Mouse (Mus musculus) embryo, embryonic 11.5 days (tissue): ENCODE measurements around the gene Acadm.

Experiments
- DNase-seq: peaks from one replicate; pipeline ENCODE4 v3.0.0-alpha.2; 2012; ENCODE audit warnings: low read depth, low spot score

The Acadm gene

GRCm38 (mm10) chr3:153944335-153944990, at the start of gene Acadm:
Gene Acadm, minus strand, starts transcription at chr3:153944632.
- peak; percentile 96 for DNase-seq

GRCm38 (mm10) chr3:153984428-153985340, 40.3 kb upstream of the Acadm start:
- DNase-seq: no peak

- DNase-seq: no peak
Observed at GRCm38 (mm10) chr3:153980611-153981010, 36.2 kb upstream of the Acadm start.

GRCm38 (mm10) chr3:153975791-153976190, 31.4 kb upstream of the Acadm start:
- DNase-seq: no peak

- no peak for DNase-seq
Observed at GRCm38 (mm10) chr3:153975060-153975459, 30.6 kb upstream of the Acadm start.

- DNase-seq: no peak
Observed at GRCm38 (mm10) chr3:153973949-153974760, 29.7 kb upstream of the Acadm start.

- no peak for DNase-seq
Observed at GRCm38 (mm10) chr3:153973171-153973948, 28.9 kb upstream of the Acadm start, which contains the start of gene Slc44a5. Gene Slc44a5, plus strand, starts transcription at chr3:153973436.

- DNase-seq: no peak
Observed at GRCm38 (mm10) chr3:153969451-153969850, 25.0 kb upstream of the Acadm start.

- DNase-seq: no peak
Observed at GRCm38 (mm10) chr3:153968549-153968948, 24.1 kb upstream of the Acadm start.

GRCm38 (mm10) chr3:153967447-153967846, 23.0 kb upstream of the Acadm start:
- DNase-seq: no peak

GRCm38 (mm10) chr3:153961632-153962389, 17.4 kb upstream of the Acadm start:
- no peak for DNase-seq

- no peak for DNase-seq
Observed at GRCm38 (mm10) chr3:153960884-153961283, 16.5 kb upstream of the Acadm start.

GRCm38 (mm10) chr3:153959731-153960207, 15.3 kb upstream of the Acadm start:
- no peak for DNase-seq

- DNase-seq: no peak
Observed at GRCm38 (mm10) chr3:153959035-153959730, 14.8 kb upstream of the Acadm start.

GRCm38 (mm10) chr3:153957916-153958315, 13.5 kb upstream of the Acadm start:
- DNase-seq: no peak

GRCm38 (mm10) chr3:153948176-153948575, 3.7 kb upstream of the Acadm start:
- DNase-seq: no peak

- DNase-seq: no peak
Observed at GRCm38 (mm10) chr3:153947271-153947670, 2.8 kb upstream of the Acadm start.

- DNase-seq: no peak
Observed at GRCm38 (mm10) chr3:153943901-153944334, 514 bp downstream of the Acadm start.

GRCm38 (mm10) chr3:153943003-153943640, 1.3 kb downstream of the Acadm start:
- peak; percentile 36 for DNase-seq
